Mouse (Mus musculus) kidney, embryonic 14.5 days (tissue): ENCODE results near the gene Tmem132c. TPM values are rescaled to one million over a fixed set of nuclear protein-coding genes. Genes with fewer than 3 reads are reported as not detected.

Source experiments
- ATAC-seq: fragments of 200-750 bp; cut with Nextera tagmentation; 2 replicates; pipeline ENCODE4 v1.8.0; 2017; ENCODE audit warnings: moderate number of reproducible peaks, mild to moderate bottlenecking, moderate TSS enrichment, moderate library complexity; ENCODE audit not compliant: low FRiP score, low TSS enrichment
- H3K27ac ChIP-seq: fragments of 300-500 bp; sonication (generic); 2 replicates; pipeline ENCODE4 v1.5.1; 2014; ENCODE audit warnings: low read depth, mild to moderate bottlenecking, low read length, moderate library complexity, mixed read lengths
- H3K27me3 ChIP-seq: fragments of 300-500 bp; sonication (generic); 2 replicates; pipeline ENCODE4 v1.6.1; 2014; ENCODE audit warnings: mild to moderate bottlenecking, low read length; ENCODE audit not compliant: control insufficient read depth, insufficient read depth
- H3K36me3 ChIP-seq: fragments of 300-500 bp; sonication (generic); 2 replicates; pipeline ENCODE4 v1.6.1; 2014; ENCODE audit warnings: low read length, mixed read lengths; ENCODE audit not compliant: control insufficient read depth, insufficient read depth
- H3K4me1 ChIP-seq: fragments of 300-500 bp; sonication (generic); 2 replicates; pipeline ENCODE4 v1.6.1; 2014; ENCODE audit warnings: low read length, mixed read lengths; ENCODE audit not compliant: control insufficient read depth, insufficient read depth
- H3K4me2 ChIP-seq: fragments of 300-500 bp; sonication (generic); replicated peaks from 2 replicates; pipeline ENCODE4 v1.6.1; 2014; ENCODE audit warnings: low read depth, mild to moderate bottlenecking, low read length
- H3K4me3 ChIP-seq: fragments of 300-500 bp; sonication (generic); 2 replicates; pipeline ENCODE4 v1.5.1; 2014; ENCODE audit warnings: mild to moderate bottlenecking, low read length
- H3K9ac ChIP-seq: fragments of 300-500 bp; sonication (generic); 2 replicates; pipeline ENCODE4 v1.6.1; 2014; ENCODE audit warnings: low read depth, mild to moderate bottlenecking, low read length, moderate library complexity
- H3K9me3 ChIP-seq: fragments of 300-500 bp; sonication (generic); 2 replicates; pipeline ENCODE4 v1.6.1; 2016; ENCODE audit warnings: low read length; ENCODE audit not compliant: control insufficient read depth
- WGBS: fragments of 180-500 bp; shearing (Covaris S2); extraction: QIAGEN DNeasy Blood & Tissue Kit; methylation state at CpG from one replicate; pipeline ENCODE4 v1.1.7; 2014; 5-methylcytosine and 5-hydroxymethylcytosine counted together
- polyA plus RNA-seq: library from polyadenylated mRNA; unstranded; fragments of >200 nt; fragmentation: Nextera tagmentation; extraction: Ambion mirVana; gene quantifications from 2 replicates; pipeline ENCODE4 v1.2.1, GENCODE M21; 2014

The Tmem132c gene
- polyA plus RNA-seq, 1 experiment from 2014 or later: 0.77 TPM

GRCm38 (mm10) chr5:127313634-127314033 is 72.0 kb downstream of the Tmem132c start:
- Histone ChIP-seq H3K4me3 (no peak overlapping the region), H3K9me3 (no peaks in the 10 kb centered on the region), H3K27me3 (no peaks in the 10 kb centered on the region), H3K27ac (no peak overlapping the region), H3K4me2 (no peak overlapping the region), H3K36me3 (no peaks in the 10 kb centered on the region), H3K4me1 (no peaks in the 10 kb centered on the region), H3K9ac (no peak overlapping the region)
- WGBS: 92% methylated on average over 2 of the region's 2 CpGs
- ATAC-seq: no peak

DNA sequence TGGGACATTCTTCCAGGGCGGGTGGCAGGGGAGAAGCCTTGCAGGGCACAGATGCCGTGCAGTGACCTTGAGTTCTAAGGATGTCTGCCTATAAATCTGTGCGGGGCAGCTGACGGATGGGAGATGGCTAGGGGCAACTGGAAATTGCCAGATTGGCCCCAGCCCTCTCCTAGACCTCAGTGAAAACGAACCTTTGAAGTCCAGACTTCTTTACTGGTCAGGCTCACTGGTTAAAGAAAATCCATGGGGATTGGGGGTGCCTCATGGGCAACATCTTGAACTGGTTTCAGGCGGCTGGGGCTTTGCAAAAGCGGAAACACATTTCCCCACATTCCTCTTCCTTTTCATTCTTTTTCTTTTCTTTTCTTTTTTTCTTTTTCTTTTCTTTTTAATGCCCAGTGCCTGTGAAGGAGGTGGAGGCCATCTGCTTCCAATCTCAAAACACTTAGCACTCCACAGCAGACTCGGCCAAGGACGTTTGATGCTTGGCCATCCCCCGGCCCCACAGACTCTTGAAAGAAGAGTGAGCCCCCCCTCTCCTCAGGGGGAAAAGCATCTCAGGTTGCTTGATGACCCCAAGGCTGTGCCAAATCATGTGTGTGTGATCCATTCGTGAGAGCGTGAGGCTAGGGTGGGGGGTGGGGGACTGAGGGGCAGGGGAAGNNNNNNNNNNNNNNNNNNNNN is 77.6 kb downstream of the Tmem132c start:
- no peak overlapping the region for H3K9ac ChIP-seq
- H3K27me3 ChIP-seq: no peaks in the 10 kb centered on the region
- no peak for ATAC-seq
- H3K4me1 ChIP-seq: peaks cover 12% of the 10 kb centered on the region; the same call in 1 of the 2 replicates
- no peak overlapping the region for H3K27ac ChIP-seq
- WGBS: 14% methylated on average over 12 of the region's 12 CpGs
- no peaks in the 10 kb centered on the region for H3K9me3 ChIP-seq
- no peaks in the 10 kb centered on the region for H3K36me3 ChIP-seq
- no peak overlapping the region for H3K4me2 ChIP-seq
- H3K4me3 ChIP-seq: no peak overlapping the region

GRCm38 (mm10) chr5:127324645-127325044 is 83.0 kb downstream of the Tmem132c start:
- H3K27me3 ChIP-seq: no peaks in the 10 kb centered on the region
- no peak overlapping the region for H3K27ac ChIP-seq
- no peak overlapping the region for H3K4me2 ChIP-seq
- ATAC-seq: no peak
- H3K9me3 ChIP-seq: no peaks in the 10 kb centered on the region
- WGBS: 45% methylated on average over 2 of the region's 2 CpGs
- H3K9ac ChIP-seq: no peak overlapping the region
- H3K36me3 ChIP-seq: no peaks in the 10 kb centered on the region
- no peak overlapping the region for H3K4me3 ChIP-seq
- H3K4me1 ChIP-seq: peaks cover 8% of the 10 kb centered on the region; the same call in 1 of the 2 replicates

DNA sequence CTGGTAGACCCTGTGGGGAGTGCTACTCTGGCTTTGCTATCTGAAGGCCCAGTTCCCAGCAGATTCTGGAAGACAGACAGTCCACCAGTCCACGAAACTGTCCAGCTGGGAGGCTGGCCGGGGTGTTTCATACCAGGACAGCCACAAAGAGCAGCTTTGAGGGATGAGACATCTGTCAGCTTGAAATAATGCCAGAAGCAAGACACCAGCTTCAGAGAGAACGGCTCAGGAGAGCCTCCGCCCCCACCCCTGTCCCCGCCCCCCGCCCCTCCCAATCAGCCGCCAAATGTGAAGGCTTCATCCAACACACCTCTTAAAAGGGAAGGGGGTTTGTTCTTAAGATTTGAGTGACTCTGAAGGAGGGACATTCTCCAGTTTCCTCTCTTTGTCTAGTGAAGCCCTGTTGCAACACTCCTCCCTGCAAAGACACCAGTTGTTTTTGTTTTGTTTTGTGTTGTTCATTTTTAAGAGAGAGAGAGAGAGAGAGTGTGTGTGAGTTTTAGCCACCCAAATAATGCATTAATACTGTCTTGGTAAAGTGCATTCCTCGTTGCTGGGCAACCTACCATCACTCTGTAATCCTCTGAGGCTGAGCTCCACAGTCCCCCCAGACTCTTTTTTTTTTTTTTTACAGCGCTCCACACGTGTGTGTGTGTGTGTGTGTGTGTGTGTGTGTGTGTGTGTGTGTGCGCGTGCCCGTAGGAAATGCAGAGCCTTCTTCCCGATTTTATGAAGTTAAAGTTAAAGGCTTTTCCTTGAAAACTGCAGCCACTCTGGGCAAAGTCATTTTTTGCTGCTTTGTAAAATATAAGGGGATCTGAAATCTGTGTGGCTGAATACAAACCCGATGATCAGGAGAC is 94.7 kb downstream of the Tmem132c start:
- no peak overlapping the region for H3K27ac ChIP-seq
- no peaks in the 10 kb centered on the region for H3K9me3 ChIP-seq
- no peak overlapping the region for H3K4me3 ChIP-seq
- H3K4me1 ChIP-seq: 0 out of 2 replicates have a peak, but pooled peaks cover 3% of the 10 kb centered on the region
- H3K36me3 ChIP-seq: no peaks in the 10 kb centered on the region
- 15% methylated on average over 15 of the region's 15 CpGs for WGBS
- no peak overlapping the region; the same call in 1 of the 2 replicates for H3K4me2 ChIP-seq
- peak; percentile 52 for ATAC-seq
- no peak overlapping the region for H3K9ac ChIP-seq
- no peaks in the 10 kb centered on the region for H3K27me3 ChIP-seq

DNA sequence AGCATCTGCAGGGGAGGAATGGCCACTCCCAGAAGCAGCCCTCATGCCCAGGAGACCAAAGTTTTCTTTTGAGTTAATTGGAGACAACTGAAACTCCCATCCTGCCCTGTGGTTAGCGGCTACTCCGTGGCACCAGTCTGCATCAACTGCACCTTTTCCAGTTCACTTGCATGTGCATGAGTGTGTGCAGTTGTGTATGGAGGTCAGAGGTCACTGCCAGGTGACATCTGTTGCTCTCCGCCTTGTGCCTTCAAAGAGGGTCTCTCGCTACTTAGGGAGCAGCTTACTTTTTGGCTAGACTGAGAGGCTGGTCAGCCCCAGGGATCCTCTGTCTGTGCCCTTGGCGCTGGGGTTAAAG is 95.3 kb downstream of the Tmem132c start:
- no peak overlapping the region for H3K4me3 ChIP-seq
- no peaks in the 10 kb centered on the region for H3K9me3 ChIP-seq
- H3K4me1 ChIP-seq: 0 out of 2 replicates have a peak, but pooled peaks cover 3% of the 10 kb centered on the region
- H3K4me2 ChIP-seq: no peak overlapping the region
- H3K27me3 ChIP-seq: no peaks in the 10 kb centered on the region
- H3K27ac ChIP-seq: no peak overlapping the region
- no peaks in the 10 kb centered on the region for H3K36me3 ChIP-seq
- ATAC-seq: peak; percentile 33; the same call in 1 of the 2 replicates
- no peak overlapping the region for H3K9ac ChIP-seq
- WGBS: 10% methylated on average over 5 of the region's 5 CpGs

GRCm38 (mm10) chr5:127339016-127339435 is 97.4 kb downstream of the Tmem132c start:
- no peak for ATAC-seq
- Histone ChIP-seq H3K27ac (no peak overlapping the region), H3K4me2 (no peak overlapping the region), H3K9ac (no peak overlapping the region), H3K36me3 (no peaks in the 10 kb centered on the region), H3K4me3 (no peak overlapping the region), H3K4me1 (0 out of 2 replicates have a peak, but pooled peaks cover 3% of the 10 kb centered on the region), H3K27me3 (no peaks in the 10 kb centered on the region), H3K9me3 (no peaks in the 10 kb centered on the region)
- 15% methylated on average over 5 of the region's 5 CpGs for WGBS

DNA sequence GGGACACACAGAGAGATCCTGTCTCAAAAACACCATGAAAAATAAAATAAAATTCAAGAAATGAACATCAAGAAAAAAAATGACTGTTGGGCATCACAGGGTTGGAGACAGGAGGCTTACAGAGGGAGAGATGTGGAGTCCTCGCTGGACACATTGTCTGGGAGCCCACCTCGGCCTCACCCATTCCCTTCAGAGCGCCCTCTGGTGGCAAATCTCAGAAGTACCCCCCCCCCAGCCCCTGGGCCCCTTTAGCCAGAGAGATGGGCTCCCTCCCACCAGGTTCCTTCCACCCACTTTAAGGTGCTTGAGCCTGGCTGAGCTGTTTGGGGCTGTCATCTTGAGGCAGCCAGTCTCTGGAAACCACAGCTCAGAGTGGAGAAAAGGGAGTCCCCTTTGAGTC is 99.5 kb downstream of the Tmem132c start:
- Histone ChIP-seq H3K27me3 (no peaks in the 10 kb centered on the region), H3K4me1 (0 out of 2 replicates have a peak, but pooled peaks cover 3% of the 10 kb centered on the region), H3K4me3 (no peak overlapping the region), H3K27ac (no peak overlapping the region), H3K9ac (no peak overlapping the region), H3K4me2 (no peak overlapping the region), H3K9me3 (no peaks in the 10 kb centered on the region), H3K36me3 (no peaks in the 10 kb centered on the region)
- ATAC-seq: no peak
- 35% methylated on average over 3 of the region's 3 CpGs for WGBS

DNA sequence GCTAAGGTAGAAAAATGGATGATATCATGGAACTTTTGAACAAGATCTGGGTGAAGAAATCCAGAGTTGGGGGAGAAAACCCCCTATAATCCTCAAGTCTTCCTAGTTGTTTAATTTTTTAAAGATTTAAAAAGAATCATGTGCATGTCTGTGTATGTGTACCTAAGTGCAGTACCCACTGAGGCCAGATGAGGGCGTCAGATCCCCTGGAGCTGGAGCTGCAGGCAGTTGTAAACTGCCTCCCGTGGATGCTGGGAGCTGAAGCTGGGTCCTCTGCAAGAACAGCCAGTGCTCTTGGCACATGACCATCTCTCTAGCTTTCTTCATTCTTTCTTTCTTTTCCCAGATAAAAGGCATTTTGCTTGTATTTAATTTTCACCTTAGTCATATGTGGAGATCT is 103.1 kb downstream of the Tmem132c start:
- no peak overlapping the region for H3K9ac ChIP-seq
- no peak for ATAC-seq
- WGBS: 54% methylated on average over 2 of the region's 2 CpGs
- H3K4me2 ChIP-seq: no peak overlapping the region
- no peak overlapping the region for H3K4me3 ChIP-seq
- H3K36me3 ChIP-seq: no peaks in the 10 kb centered on the region
- H3K27ac ChIP-seq: no peak overlapping the region
- no peaks in the 10 kb centered on the region for H3K9me3 ChIP-seq
- H3K4me1 ChIP-seq: no peaks in the 10 kb centered on the region
- H3K27me3 ChIP-seq: no peaks in the 10 kb centered on the region

DNA sequence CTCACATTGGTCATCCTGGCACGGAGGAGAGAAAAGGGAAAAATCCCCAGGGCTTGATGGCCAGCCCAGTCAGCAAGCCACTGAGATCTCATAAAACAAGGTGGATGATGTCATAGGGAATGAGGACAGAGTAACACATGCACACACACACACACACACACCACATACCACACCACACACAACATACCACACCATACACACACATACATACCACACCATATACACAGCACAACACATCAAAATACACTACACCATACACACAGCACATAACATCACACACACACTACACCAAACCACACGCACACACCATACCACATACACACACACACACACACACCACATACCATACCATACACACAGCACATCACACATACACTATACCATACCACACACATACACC is 104.8 kb downstream of the Tmem132c start:
- Histone ChIP-seq H3K27me3 (no peaks in the 10 kb centered on the region), H3K9ac (no peak overlapping the region), H3K4me2 (no peak overlapping the region), H3K4me1 (no peaks in the 10 kb centered on the region), H3K4me3 (no peak overlapping the region), H3K36me3 (no peaks in the 10 kb centered on the region), H3K27ac (no peak overlapping the region), H3K9me3 (no peaks in the 10 kb centered on the region)
- ATAC-seq: no peak
- 94% methylated on average over 2 of the region's 2 CpGs for WGBS
